Mouse (Mus musculus) left cerebral cortex, adult 8-10 months (tissue): ENCODE measurements around the gene Mbd6. TPM values are rescaled to one million over a fixed set of nuclear protein-coding genes. Genes with fewer than 3 reads are reported as not detected.

Source experiments
- DNase-seq, 2 experiments: peaks; one replicate each; pipeline ENCODE4 v3.0.0; 2022; ENCODE audit warnings: low spot score in 2 of 2
- total RNA-seq, 4 experiments: library from RNA; stranded (reverse); gene quantifications; 2 replicates each; pipeline ENCODE4 v1.2.4; 2022

Mbd6 gene
- total RNA-seq, 4 experiments from 2014 or later: 32.5 to 53.7 (median 44.4) TPM

GRCm38 (mm10) chr10:127264971-127265370 is 23.8 kb downstream of the Mbd6 start:
- DNase-seq: no peak

GRCm38 (mm10) chr10:127264336-127264735 is 24.5 kb downstream of the Mbd6 start:
- no peak for DNase-seq

GRCm38 (mm10) chr10:127263631-127264030 is 25.2 kb downstream of the Mbd6 start:
- DNase-seq: no peak

DNA sequence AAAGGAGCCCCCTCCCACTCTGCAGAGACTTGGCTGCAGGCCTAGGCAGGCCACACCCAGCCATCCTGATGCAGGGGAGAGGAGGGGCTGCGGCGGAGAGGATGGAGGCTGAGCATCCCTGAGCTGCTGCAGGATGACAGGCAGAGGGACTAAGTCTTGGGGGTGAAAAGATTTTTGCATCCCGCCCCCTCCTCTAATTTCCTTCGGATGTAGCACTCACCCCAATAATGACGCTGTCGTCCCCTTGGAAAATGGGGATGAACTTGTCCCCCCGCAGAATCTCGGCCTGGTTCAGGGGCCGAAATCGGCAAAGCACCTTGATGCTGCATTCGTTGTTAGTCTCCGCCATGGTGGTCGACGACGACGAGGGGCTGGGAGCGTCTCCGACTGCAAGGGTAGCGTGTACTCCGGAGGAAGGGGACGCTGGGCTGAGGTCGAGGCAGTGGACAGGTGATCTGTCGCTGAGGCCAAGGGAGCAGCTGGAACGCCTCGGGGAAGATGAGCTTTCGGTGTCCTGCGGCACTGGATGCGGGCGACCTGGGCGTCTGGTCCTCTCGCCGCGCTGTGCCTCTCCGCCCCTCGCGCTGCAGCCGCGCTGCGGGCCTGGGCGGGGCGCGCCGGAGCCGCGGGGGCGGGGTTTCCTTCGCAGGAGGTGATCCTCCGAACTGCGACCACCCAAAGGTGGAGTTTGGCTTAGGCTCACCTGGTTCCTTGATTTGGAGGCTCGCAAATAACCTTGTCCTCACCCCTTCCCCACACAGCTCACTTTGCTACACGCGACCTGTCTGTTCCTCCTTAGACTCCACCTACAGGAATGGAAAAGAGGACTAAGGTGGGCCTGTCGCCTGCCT is 26.0 kb downstream of the Mbd6 start, which contains the start of gene Kif5a:
Kif5a (minus strand) TSS at position 801 of the 851 bp plus-strand sequence.
- DNase-seq: peak; percentile 63 to 71

- no peak for DNase-seq
Observed at GRCm38 (mm10) chr10:127261706-127262547, 26.9 kb downstream of the Mbd6 start.

DNA sequence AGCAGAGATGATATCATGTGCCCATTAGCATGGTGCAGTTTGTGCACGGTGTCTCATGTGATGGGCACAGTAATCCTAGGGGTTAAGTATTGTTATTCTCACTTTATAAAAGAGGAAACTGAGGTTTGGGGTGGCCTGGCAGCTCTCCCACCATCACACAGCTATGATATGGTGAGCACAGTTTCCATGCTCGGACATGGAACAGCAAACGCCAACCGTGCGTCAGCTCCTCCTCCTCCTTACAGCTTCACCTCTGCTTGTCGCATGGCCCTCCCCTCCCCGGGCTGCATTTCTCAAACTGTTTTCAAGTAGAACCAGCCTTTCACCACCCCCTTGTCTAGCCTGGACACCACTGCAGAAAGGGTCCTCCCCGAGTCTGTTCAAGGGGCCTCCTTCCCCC is 30.3 kb downstream of the Mbd6 start:
- DNase-seq: no peak

GRCm38 (mm10) chr10:127257790-127258189 is 31.0 kb downstream of the Mbd6 start:
- no peak for DNase-seq

GRCm38 (mm10) chr10:127255625-127256345 is 33.0 kb downstream of the Mbd6 start:
- no peak for DNase-seq

GRCm38 (mm10) chr10:127250810-127251209 is 38.0 kb downstream of the Mbd6 start:
- no peak for DNase-seq

DNA sequence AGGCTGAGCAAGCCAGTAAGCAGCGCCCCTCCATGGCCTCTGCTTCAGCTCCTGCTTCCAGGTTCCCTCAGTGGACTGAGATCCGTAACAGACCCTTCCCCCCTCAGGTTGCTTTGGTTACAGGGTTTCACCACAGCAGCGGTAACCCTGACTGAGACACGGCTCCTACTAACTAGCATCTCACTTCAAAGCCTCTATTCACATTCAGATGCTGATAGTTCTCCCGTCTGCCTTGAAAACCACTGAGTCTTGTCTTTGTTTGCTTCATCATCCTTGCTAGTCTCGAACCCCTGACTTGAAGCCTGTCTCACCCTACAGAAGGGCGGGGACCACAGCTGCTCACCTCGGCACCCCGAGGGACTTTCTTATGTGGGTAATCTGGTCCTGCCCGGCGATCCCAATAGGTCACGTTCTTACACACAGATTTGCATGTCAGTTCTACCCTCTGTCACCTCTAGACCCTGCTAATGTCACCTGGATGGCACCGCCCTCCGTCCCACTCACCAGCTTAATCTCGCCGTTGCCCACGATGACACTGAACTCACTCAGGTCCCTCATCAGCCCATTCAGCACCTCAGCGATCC is 50.5 kb downstream of the Mbd6 start:
- DNase-seq: no peak

DNA sequence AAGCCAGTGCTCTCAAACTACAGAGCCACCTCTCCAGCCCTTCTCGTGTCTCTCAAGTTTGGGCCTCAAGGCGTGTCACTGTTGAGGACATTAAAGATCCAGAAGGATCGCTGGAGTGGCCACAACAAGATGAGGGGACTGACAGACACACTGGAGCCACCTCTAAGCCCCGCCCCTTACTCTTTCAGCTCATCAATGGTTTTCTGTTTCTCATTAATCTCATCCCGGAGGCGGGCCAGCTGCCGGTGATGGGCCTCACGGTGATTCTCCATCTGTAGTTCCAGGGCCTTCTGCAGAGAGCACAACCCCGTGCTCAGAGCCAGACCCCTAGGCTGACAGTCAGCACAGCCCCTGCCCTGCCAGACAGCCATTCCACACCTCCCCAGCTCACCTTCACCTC is 52.3 kb downstream of the Mbd6 start:
- no peak for DNase-seq

DNA sequence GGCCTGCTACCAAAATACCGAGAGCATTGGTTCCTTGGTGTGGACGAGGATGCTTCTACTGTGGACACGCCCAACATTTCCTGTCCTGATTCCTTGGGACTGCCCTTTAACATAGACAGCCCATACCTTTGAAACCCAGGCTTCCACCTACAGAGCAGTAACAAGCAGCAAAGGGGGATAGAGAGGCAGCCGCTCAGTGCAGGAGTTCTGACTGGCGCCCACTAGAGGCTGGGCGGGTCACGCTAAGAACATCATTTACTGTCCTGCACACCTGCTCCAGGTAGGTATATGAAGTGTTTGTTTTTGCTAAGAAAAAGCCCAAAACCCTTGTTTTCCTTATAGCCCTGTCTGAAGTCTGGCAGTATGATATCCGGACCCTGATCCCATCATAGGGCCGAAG is 55.7 kb downstream of the Mbd6 start:
- DNase-seq: no peak

Other genes with a start within 250 kb of the Mbd6 start
- 10 to 100 TPM; 10.4 to 11.8 (median 11.2) TPM for gene Mettl1, start 247.6 kb downstream of the Mbd6 start, total RNA-seq
- under 1 TPM in 3 of 4 experiments, not detected in 1; 0.11 to 0.30 (median 0.14) TPM for gene Eef1akmt3, start 247.5 kb downstream of the Mbd6 start, total RNA-seq
- gene Cyp27b1, start 240.8 kb downstream of the Mbd6 start, total RNA-seq: under 1 TPM; 0.30 to 0.46 (median 0.41) TPM
- 10 to 100 TPM; 19.8 to 21.5 (median 21.2) TPM for gene March9, start 228.8 kb downstream of the Mbd6 start, total RNA-seq
- gene Cdk4, start 225.5 kb downstream of the Mbd6 start, total RNA-seq: 10 to 100 TPM; 79.8 to 91.4 (median 85.4) TPM
- gene Tspan31, start 218.8 kb downstream of the Mbd6 start, total RNA-seq: 10 to 100 TPM; 60.9 to 63.2 (median 62.1) TPM
- 100 to 1,000 TPM; 595 to 685 (median 631) TPM for gene Agap2, start 213.7 kb downstream of the Mbd6 start, total RNA-seq
- 100 to 1,000 TPM; 112 to 130 (median 122) TPM for gene Os9, start 167.9 kb downstream of the Mbd6 start, total RNA-seq
- gene B4galnt1, start 123.8 kb downstream of the Mbd6 start, total RNA-seq: 100 to 1,000 TPM; 105 to 118 (median 112) TPM
- 1 to 10 TPM; 5.8 to 7.4 (median 6.9) TPM for gene Slc26a10, start 108.4 kb downstream of the Mbd6 start, total RNA-seq
- gene Arhgef25, start 98.9 kb downstream of the Mbd6 start, total RNA-seq: 100 to 1,000 TPM; 153 to 178 (median 174) TPM
- 100 to 1,000 TPM; 211 to 218 (median 216) TPM for gene Dtx3, start 93.3 kb downstream of the Mbd6 start, total RNA-seq
- 100 to 1,000 TPM; 104 to 112 (median 106) TPM for gene Pip4k2c, start 77.4 kb downstream of the Mbd6 start, total RNA-seq
- 1,000 to 10,000 TPM; 1,113 to 1,308 (median 1,238) TPM for gene Kif5a, start 25.7 kb downstream of the Mbd6 start, total RNA-seq
- gene Dctn2, start 22.6 kb downstream of the Mbd6 start, total RNA-seq: 100 to 1,000 TPM; 254 to 263 (median 254) TPM
- gene Mars, start 22.8 kb upstream of the Mbd6 start, total RNA-seq: 10 to 100 TPM; 54.2 to 61.3 (median 56.8) TPM
- gene Arhgap9, start 32.9 kb upstream of the Mbd6 start, total RNA-seq: 1 to 10 TPM in 2 of 4 experiments, under 1 TPM in 2; 0.74 to 2.6 (median 1.6) TPM
- 1 to 10 TPM; 2.9 to 5.4 (median 3.2) TPM for gene Gli1, start 53.0 kb upstream of the Mbd6 start, total RNA-seq
- gene Inhbe, start 65.4 kb upstream of the Mbd6 start, total RNA-seq: under 1 TPM; 0.09 to 0.18 (median 0.16) TPM
- not detected for gene Inhbc, start 81.4 kb upstream of the Mbd6 start, total RNA-seq
- gene R3hdm2, start 91.3 kb upstream of the Mbd6 start, total RNA-seq: 100 to 1,000 TPM; 247 to 279 (median 255) TPM
- 1 to 10 TPM; 2.3 to 4.5 (median 3.0) TPM for gene Stac3, start 212.7 kb upstream of the Mbd6 start, total RNA-seq
- 1 to 10 TPM; 3.8 to 5.2 (median 4.6) TPM for gene Ndufa4l2, start 225.9 kb upstream of the Mbd6 start, total RNA-seq
- 10 to 100 TPM; 24.4 to 33.6 (median 25.7) TPM for gene Shmt2, start 233.4 kb upstream of the Mbd6 start, total RNA-seq
- gene Nxph4, start 245.5 kb upstream of the Mbd6 start, total RNA-seq: 1 to 10 TPM; 6.6 to 9.7 (median 8.4) TPM